Mouse (Mus musculus) left cerebral cortex, adult 2 months (tissue): ENCODE data around the gene Piezo1. TPM values are rescaled to one million over a fixed set of nuclear protein-coding genes. Genes with fewer than 3 reads are reported as not detected.
"Not testable (repeated sequence)": the region's sequence is repeated elsewhere in the genome, so short reads cannot be mapped to it uniquely, and the experiment has no call there.

Experiments used
- DNase-seq, 2 experiments: peaks; one replicate each; pipeline ENCODE4 v3.0.0; 2021 to 2022; ENCODE audit warnings: low spot score in 2 of 2, mixed read lengths in 1 of 2; ENCODE audit errors: extremely low spot score in 1 of 2
- H3K27ac ChIP-seq: fragments of 200-600 bp; 2 replicates; pipeline ENCODE4 v1.8.1; 2022
- H3K4me3 ChIP-seq: fragments of 200-600 bp; 2 replicates; pipeline ENCODE4 v1.8.1; 2022
- CTCF ChIP-seq: fragments of 200-600 bp; IDR thresholded peaks from 2 replicates; pipeline ENCODE4 v1.8.1; 2022; ENCODE audit warnings: antibody characterized with exemption, mild to moderate bottlenecking, moderate library complexity
- intact Hi-C: fragments of 180-260 bp; cut with DNase I; formaldehyde crosslinking; loops from one replicate; pipeline ENCODE4 v1.15.1; 2025
- total RNA-seq, 2 experiments: library from RNA; stranded (reverse); gene quantifications; 2 replicates each; pipeline ENCODE4 v1.2.3; 2021

Gene Piezo1
- total RNA-seq, 2 experiments from 2014 or later = 6.8 to 7.7 TPM

- Histone ChIP-seq H3K27ac (peak within 1 kb of the TSS; percentile 92), H3K4me3 (peak within 1 kb of the TSS; percentile 78)
- no peak for TF ChIP-seq CTCF
- DNase-seq = peak; percentile 91 to 92
- intact Hi-C loops = loop anchor here (2.0 kb wide), 1 partner anchor 34 kb away; the partner anchor contains the start of genes Galns and Trappc2l
These were observed 25.5 kb upstream of the Piezo1 start, which contains the start of gene Aprt for GRCm38 (mm10) chr8:122576648-122577022. Gene Aprt (minus strand): TSS chr8:122576909.

GRCm38 (mm10) chr8:122575735-122576647 lies 24.9 kb upstream of the Piezo1 start:
- Histone ChIP-seq H3K27ac (peak overlapping the region; percentile 92), H3K4me3 (peak overlapping the region; percentile 78)
- intact Hi-C loops = loop anchor here (2.0 kb wide), 1 partner anchor 35 kb away; the partner anchor contains the start of genes Galns and Trappc2l
- TF ChIP-seq CTCF = no peak
- DNase-seq = peak in 1 of 2 experiments; percentile 24

GRCm38 (mm10) chr8:122575286-122575685 lies 24.2 kb upstream of the Piezo1 start:
- intact Hi-C loops = no loop called here
- Histone ChIP-seq H3K4me3 (peak overlapping the region; percentile 78), H3K27ac (no peak overlapping the region; the same call in 1 of the 2 replicates)
- TF ChIP-seq CTCF = no peak
- DNase-seq = no peak

- intact Hi-C loops = no loop called here
- H3K4me3 ChIP-seq = no peak overlapping the region
- DNase-seq = no peak
- H3K27ac ChIP-seq = no peak overlapping the region; the same call in 1 of the 2 replicates
- TF ChIP-seq CTCF = no peak
These were observed 23.6 kb upstream of the Piezo1 start for GRCm38 (mm10) chr8:122574667-122575251.

GRCm38 (mm10) chr8:122574264-122574663 lies 23.1 kb upstream of the Piezo1 start:
- Histone ChIP-seq H3K4me3 (no peak overlapping the region), H3K27ac (no peak overlapping the region)
- no peak for TF ChIP-seq CTCF
- no peak for DNase-seq
- intact Hi-C loops = no loop called here

- H3K4me3 ChIP-seq = no peak overlapping the region
- intact Hi-C loops = no loop called here
- DNase-seq = no peak
- TF ChIP-seq CTCF = no peak
- no peak overlapping the region for H3K27ac ChIP-seq
These were observed 22.4 kb upstream of the Piezo1 start for GRCm38 (mm10) chr8:122573577-122573976.

GRCm38 (mm10) chr8:122573176-122573575 lies 22.0 kb upstream of the Piezo1 start:
- H3K4me3 ChIP-seq, intact Hi-C loops, DNase-seq, H3K27ac ChIP-seq: not testable (repeated sequence)

- intact Hi-C loops = no loop called here
- H3K27ac ChIP-seq = no peak overlapping the region
These were observed 21.6 kb upstream of the Piezo1 start for GRCm38 (mm10) chr8:122572751-122573150.

GRCm38 (mm10) chr8:122571750-122572267 lies 20.7 kb upstream of the Piezo1 start:
- no peak overlapping the region for H3K4me3 ChIP-seq
- intact Hi-C loops = no loop called here
- no peak for TF ChIP-seq CTCF
- DNase-seq = no peak
- no peak overlapping the region for H3K27ac ChIP-seq

More at GRCm38 (mm10) chr8:122572751-122573150, 21.6 kb upstream of the Piezo1 start:
- no peak overlapping the region for H3K4me3 ChIP-seq
- no peak for DNase-seq
- TF ChIP-seq CTCF = no peak

- no peak for DNase-seq
- Histone ChIP-seq H3K27ac (no peak overlapping the region), H3K4me3 (no peak overlapping the region)
- intact Hi-C loops = no loop called here
- TF ChIP-seq CTCF = no peak
These were observed 20.0 kb upstream of the Piezo1 start for GRCm38 (mm10) chr8:122571153-122571552.

- Histone ChIP-seq H3K4me3 (no peak overlapping the region), H3K27ac (no peak overlapping the region)
- intact Hi-C loops = loop anchor here (5.0 kb wide), 1 partner anchor 42 kb away; the partner anchor contains the start of genes Galns and Trappc2l
- TF ChIP-seq CTCF = no peak
- DNase-seq = no peak
These were observed 18.9 kb upstream of the Piezo1 start for GRCm38 (mm10) chr8:122569996-122570395.

GRCm38 (mm10) chr8:122569329-122569728 lies 18.2 kb upstream of the Piezo1 start:
- Histone ChIP-seq H3K4me3 (no peak overlapping the region), H3K27ac (no peak overlapping the region)
- intact Hi-C loops = loop anchor here (5.0 kb wide), 1 partner anchor 43 kb away; the partner anchor contains the start of genes Galns and Trappc2l
- DNase-seq = no peak
- TF ChIP-seq CTCF = no peak
